Mouse (Mus musculus) thymus, postnatal 36 days (tissue): Measurements from ENCODE around the gene E030018B13Rik.

Source experiments
- DNase-seq, 2 experiments: peaks; one replicate each; pipeline ENCODE4 v3.0.0; 2022; ENCODE audit warnings: mixed read lengths in 2 of 2

The E030018B13Rik gene

DNA sequence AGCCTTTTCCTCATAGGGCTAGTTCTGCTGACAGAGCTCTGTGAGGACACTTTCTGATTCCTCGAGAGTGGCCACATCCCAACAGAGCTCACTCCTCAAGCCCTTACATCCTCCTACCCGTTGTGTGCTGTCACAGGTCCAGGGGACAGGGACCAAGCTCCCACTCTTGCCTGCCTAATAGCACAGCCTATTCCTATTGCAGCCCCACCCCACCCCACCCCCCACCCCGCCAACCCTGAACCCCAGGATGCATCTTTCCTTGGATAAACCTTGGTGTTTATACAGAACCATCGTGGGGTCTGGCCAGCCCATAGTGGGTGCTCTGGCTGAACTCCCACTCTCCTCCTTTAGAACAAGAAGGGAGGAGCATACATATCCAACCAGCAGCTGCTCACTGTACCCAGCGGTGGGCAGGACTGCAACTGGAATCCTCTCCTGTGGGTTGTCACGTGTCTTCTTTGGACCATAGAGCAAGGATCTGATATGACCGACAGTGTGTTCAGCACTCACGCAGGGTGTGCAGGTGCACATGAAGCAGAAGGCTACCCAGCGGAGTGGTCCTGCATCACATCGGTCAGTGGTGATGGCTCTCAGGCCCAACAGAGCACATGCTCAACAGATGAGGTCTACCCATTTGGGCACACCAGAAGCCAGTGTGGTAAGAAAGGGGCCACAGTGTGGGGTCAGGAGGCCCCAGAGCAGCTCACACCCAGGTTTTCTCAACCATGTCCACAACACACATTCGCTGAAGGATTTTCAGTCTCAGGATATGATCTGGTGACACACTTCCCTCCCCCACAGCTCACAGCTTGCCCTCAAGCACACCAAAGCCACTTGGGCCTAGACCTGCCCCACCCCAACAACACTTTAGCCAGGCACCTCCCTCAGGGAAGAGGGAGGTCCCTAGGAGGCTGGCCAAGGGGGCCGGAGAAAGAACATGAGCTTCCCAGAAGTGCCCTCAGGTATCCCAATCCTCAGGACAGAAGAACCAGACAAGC is 2.4 kb downstream of the E030018B13Rik start:
- no peak for DNase-seq

GRCm38 (mm10) chr7:63921909-63922562 is 5.4 kb downstream of the E030018B13Rik start:
- no peak for DNase-seq

GRCm38 (mm10) chr7:63922571-63922970 is 5.9 kb downstream of the E030018B13Rik start:
- no peak for DNase-seq

DNA sequence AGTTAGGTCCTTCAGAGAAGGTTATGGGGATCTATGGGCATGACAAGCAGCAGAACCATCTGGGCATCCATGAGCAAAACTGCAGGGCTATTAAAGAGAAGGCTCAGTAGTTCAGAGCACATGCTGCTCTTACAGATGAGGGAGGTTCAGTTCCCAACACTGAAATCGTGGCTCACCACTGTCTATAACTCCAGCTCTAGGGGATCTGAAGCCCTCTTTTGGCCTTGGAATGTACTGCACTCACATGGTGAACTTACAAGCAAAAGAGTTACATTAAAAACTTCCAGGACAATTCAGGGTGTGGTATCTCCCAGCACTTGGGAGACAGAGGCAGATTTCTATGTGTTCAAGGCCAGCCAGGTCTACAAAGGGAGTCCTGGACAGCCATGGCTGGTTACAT is 6.3 kb downstream of the E030018B13Rik start:
- no peak for DNase-seq

DNA sequence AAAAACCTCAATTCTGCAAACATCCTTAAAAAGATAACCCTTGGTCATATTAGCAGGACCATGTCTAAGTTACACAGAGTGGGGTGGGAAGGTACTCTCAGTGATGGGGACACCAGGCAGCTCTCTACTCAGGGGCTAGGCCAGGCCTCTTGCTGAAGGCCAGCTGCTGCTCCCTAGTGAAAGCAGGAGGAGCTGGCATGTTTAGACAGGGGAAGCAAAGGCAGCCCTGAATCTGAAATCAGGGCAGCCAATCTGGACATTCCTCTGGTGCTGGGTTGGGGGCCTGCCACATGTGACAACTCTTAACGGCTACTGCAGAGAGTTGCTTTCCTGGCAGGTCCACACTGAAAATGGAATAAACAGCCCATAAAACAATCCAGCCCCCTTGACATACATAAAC is 7.5 kb downstream of the E030018B13Rik start:
- no peak for DNase-seq

GRCm38 (mm10) chr7:63924747-63925412 is 8.2 kb downstream of the E030018B13Rik start:
- DNase-seq, result no peak

DNA sequence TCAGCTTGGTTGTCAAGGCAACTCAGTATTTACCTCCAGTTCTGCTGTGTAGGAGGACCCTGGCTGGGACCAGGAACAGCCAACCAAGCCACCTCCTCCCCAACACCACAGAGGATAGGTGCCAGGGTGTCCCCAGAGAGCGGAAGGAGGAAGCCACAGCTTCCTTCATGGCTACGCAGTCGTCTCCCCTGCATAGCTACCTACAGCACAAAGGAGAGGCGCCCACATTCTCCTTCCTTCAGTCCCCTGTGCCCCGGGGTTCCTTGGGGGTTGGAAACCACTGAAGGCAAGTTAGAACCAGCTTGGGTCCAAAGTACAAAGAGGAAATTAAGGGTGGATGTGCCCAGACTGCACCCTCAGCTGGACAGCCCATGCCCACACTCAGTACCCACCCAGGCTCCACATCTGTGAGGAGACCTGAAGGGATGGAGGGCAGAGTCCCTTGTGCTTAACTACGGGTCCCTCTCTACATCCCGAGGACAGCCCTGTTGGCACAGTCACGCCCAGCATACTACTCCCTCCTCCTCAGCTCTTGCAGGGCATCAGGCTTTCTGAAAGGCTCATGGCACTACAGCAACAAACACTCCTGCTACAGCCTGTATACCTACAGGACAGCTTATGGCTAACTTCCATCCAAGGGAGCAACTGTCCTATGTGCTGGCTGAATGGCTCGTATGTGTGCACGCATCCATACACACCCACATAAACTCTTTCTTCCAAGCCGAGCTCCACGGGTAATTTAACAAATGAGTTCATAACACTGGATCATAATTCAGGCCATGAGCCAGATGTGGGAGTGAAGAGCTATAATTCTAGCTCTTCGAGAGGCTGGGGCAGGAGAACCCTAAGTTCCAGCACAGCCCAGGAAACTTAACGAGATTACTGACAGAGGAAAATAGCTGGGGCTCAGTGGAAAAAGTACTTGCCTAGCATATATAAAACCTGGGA is 9.0 kb downstream of the E030018B13Rik start:
- peak; percentile 69 to 77 for DNase-seq

DNA sequence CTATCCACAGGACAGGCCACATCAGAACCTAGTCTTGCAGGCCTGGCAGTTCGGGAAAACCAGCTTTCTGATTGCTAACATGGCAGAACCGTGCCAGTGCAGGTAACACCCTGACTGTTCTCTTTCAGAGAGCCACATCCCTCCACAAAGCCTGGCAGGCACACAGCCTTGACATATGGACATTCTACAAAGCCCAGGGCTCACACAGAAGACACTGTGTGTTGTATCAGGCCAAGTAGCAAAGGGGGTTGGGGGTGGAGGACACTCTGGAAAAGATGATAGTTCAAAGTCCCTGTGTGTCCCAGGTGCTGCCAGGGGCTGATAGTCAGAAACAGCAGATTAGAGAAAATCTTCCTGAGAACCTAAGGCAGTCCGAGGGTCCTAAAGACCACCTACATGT is 9.8 kb downstream of the E030018B13Rik start:
- DNase-seq, result no peak

DNA sequence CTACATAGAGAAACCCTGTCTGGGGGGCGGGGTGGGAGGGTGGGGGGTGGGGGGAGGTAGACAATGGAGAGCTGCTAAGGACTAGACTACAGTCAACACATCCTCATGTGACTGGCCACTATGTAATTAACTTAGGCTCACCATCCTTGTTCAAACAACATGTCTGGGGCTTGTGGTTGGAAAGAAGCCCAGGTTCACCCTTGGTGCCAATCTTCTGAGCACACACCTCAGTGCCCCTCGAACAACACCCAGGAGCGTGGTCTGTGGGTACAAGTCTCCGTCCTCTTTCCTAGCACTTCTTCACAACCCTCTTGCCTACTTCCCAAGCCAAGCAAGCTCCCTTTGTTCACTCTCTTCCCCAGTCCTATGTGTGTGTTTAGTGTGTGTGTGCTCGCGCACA is 10.5 kb downstream of the E030018B13Rik start:
- no peak for DNase-seq

DNA sequence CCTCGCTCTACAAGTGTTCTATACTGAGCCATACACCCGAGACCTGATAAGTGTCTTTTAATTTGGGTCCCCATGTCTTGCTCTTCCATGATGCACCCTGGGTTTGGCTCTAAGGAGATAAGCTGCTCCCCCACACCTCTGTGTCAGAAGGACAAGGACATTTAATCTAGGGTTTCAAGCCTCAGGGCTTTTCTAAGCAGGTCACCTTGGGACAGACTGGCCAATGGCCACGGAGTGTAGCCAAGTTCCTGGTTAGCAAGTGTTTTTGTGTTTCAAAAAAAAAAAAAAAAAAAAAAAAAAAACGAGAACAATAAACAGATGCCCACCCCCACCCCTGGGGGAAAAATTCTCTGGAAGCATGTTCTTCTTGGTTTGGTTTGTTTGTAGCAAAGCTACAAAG is 12.4 kb downstream of the E030018B13Rik start:
- no peak for DNase-seq

DNA sequence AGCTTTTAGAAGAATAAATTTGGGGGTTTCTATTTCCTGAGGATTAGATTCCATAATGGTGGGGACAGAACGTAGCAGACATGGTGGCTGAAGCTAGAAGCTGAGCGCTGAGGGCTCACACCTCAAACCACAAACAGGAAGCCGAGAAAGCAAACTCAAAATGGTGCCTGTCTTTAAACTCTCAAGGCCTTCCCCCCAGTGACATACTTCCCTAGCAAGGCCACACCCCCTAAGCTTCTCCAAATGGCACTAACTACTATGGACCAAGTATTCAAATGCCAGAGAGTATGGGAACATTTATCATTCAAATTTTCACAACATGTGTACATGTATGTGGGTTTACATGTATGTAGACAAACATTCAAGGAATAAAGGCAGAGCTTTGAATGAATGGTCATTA is 13.5 kb downstream of the E030018B13Rik start:
- peak; percentile 41 to 57 for DNase-seq

- DNase-seq, result no peak
These were observed 14.1 kb downstream of the E030018B13Rik start for GRCm38 (mm10) chr7:63930766-63931165.

GRCm38 (mm10) chr7:63932461-63932860 is 15.8 kb downstream of the E030018B13Rik start:
- no peak for DNase-seq

DNA sequence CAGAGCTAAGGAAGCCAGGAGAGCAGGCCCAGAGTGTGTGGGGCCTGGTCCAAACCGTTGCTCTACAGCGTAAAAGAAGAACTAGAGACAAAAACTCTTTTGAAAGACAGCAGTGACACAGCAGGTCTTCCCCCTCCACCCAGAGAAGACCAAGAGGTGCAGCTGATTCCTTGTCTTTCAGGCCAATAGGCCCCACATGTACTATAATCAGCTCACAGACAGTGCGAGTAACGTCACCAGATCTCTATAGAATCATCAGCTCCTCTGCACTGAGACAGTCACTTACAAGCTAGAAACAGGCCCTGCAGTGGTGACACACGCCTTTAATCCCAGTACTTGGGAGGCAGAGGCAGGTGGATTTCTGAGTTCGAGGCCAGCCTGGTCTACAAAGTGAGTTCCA is 17.2 kb downstream of the E030018B13Rik start:
- DNase-seq, result no peak

- DNase-seq, result no peak
These were observed 17.9 kb downstream of the E030018B13Rik start for GRCm38 (mm10) chr7:63934530-63934929.

GRCm38 (mm10) chr7:63935809-63936187 is 19.1 kb downstream of the E030018B13Rik start:
- DNase-seq, result no peak

DNA sequence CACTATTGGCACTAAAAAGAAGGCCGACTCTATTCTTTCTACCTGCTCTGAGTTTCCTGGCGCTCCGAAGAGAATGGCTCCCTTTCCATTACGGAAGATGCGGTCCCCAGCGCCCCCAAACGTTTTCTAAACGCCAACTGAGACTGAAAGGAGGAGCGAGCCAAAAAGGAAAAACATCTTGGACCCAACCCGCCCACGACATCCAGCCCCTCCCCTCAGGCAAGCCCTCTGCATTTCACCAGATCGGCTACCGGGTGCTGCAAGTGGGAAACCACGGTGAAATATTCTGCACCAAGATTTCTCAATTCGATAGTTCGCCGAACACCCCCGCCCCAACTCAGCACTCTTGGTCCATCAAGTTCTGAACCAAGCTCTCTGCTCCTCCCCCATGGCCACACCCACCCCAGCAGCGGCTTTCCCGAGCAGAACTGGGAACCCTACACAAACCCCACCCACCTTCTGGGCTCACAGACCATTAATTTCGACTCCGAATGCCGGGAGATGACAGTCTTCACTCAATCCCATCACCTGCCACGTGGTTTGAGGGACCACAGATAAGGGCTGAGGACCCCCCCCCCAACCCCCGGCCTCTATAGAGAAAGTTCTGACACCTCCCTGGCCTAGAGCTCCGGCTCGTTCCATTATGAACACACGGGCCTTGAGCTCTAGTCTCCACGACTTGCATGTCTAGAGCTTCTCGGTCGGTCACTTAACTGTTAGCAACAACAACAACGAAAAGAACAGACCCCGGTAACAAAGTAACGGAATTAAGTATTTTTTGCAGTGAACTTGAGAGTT is 19.7 kb downstream of the E030018B13Rik start:
- DNase-seq, result peak; percentile 81 to 84

DNA sequence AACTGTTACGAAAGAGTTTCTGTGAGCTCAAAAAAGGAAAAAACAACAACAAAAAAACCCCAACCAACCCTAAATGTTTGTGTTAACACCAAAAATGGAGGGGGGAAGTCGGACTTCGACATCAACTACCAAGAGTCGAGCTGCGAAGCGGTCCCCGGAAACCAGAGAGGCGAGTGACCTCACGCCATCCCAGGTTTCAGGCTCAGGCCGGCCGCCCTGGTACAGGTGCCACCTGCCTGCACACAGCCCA is 20.3 kb downstream of the E030018B13Rik start:
- DNase-seq, result no peak

DNA sequence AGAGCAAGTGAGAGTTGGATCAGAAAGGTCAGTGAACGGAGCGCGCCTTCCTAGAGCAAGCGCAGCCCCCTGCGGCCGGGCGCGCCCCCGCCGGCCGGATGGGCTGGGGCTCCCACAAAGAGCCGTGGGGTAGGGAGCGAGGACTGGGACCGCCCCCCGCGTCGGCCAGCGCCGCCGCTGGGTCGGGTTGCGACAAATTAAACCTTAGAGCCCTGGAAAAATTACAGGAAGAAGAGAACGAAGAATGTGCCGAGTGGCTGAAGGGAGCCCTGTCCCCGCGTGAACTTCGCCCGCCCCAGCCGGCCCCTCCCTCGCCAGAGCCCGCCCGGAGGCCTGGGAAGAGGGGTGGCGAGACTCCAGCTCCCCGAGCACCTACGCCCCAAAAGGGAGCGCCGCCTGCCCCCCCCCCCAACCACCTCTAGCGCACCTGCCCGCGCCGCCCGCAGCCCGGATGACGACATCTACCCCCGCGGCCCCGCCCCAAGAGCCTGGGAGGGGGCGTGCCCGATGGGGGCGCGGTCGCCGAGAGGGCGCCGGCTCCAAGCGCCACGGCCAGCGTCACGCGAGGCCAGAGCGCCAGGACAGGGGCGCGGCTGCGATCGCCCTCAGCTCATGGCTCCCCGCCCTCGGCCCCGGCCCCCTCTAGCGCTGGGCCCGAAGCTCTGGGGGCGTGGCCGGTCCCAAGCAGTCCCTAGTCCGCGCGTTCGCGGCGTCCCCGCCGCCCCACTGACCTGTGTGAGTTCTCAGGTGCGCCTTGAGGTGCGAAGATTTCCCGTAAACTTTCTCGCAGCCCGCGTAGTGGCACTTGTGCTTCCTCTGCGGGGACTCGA is 20.8 kb downstream of the E030018B13Rik start:
- peak; percentile 91 to 93 for DNase-seq

- DNase-seq, result peak; percentile 70 to 84
These were observed 21.6 kb downstream of the E030018B13Rik start for GRCm38 (mm10) chr7:63938066-63938913.
